Comparison of ENCODE assay signal across 27 mouse cellular contexts in genomic region chr11:78438399-78438930, GRCm38 (mm10). TPM values are rescaled to one million over a fixed set of nuclear protein-coding genes. Genes with fewer than 3 reads are reported as not detected.
"Had no signal": no experiment of that assay in that cellular context is flagged by ENCODE, and none has a peak within 500 bp of the region (broad histone marks: within the 10 kb centered on the region; RNA-seq: fewer than 3 reads in every experiment).

No protein-coding gene starts in this region.

- H3K9ac ChIP-seq: kidney, embryonic 15.5 days; liver, embryonic 13.5 days; lung, embryonic 14.5 days; midbrain, embryonic 12.5 days; midbrain, embryonic 15.5 days; neural tube, embryonic 12.5 days; neural tube, embryonic 15.5 days; stomach, embryonic 15.5 days had no signal

- H3K36me3 ChIP-seq: kidney, embryonic 15.5 days; liver, embryonic 13.5 days; midbrain, embryonic 12.5 days; midbrain, embryonic 15.5 days; neural tube, embryonic 12.5 days; neural tube, embryonic 15.5 days; stomach, embryonic 15.5 days had no signal

- H3K4me3 ChIP-seq: kidney, embryonic 15.5 days; left cerebral cortex, adult 2 months; liver, embryonic 13.5 days; midbrain, embryonic 12.5 days; midbrain, embryonic 15.5 days; neural tube, embryonic 12.5 days; neural tube, embryonic 15.5 days; stomach, embryonic 15.5 days had no signal

- H3K4me1 ChIP-seq: midbrain, embryonic 15.5 days had no signal

- H3K9me3 ChIP-seq: kidney, embryonic 15.5 days; liver, embryonic 13.5 days; midbrain, embryonic 12.5 days; midbrain, embryonic 15.5 days; neural tube, embryonic 12.5 days; neural tube, embryonic 15.5 days; stomach, embryonic 15.5 days had no signal

- H3K27me3 ChIP-seq: kidney, embryonic 15.5 days; midbrain, embryonic 12.5 days; midbrain, embryonic 15.5 days; neural tube, embryonic 12.5 days; neural tube, embryonic 15.5 days; stomach, embryonic 15.5 days had no signal

- H3K4me2 ChIP-seq: kidney, embryonic 15.5 days; liver, embryonic 13.5 days; lung, embryonic 14.5 days; midbrain, embryonic 12.5 days; midbrain, embryonic 15.5 days; neural tube, embryonic 12.5 days; neural tube, embryonic 15.5 days; stomach, embryonic 15.5 days had no signal

- H3K27ac ChIP-seq: kidney, embryonic 15.5 days; left cerebral cortex, adult 2 months; liver, embryonic 13.5 days; macrophage; midbrain, embryonic 12.5 days; midbrain, embryonic 15.5 days; neural tube, embryonic 12.5 days; neural tube, embryonic 15.5 days; stomach, embryonic 15.5 days had no signal

- DNase-seq: kidney, adult 8-10 months; kidney, postnatal 10 days; kidney, postnatal 36 days; layer of hippocampus, postnatal 36 days; liver, embryonic 13.5 days; lung, embryonic 14.5 days; retina, postnatal 1 day; right cerebral cortex, postnatal 25 days; thymus, postnatal 36 days had no signal

- ATAC-seq: lung, postnatal 0 days; midbrain, embryonic 15.5 days had no signal

RNA-seq across cellular contexts. Expression of gene Slc13a2, which starts 16.4 kb away (rescaled TPM):
- total RNA-seq: layer of hippocampus, adult 8-10 months; layer of hippocampus, postnatal 10 days; layer of hippocampus, postnatal 36 days; left cerebral cortex, adult 2 months; left cerebral cortex, postnatal 10 days; left cerebral cortex, postnatal 36 days had no signal
- polyA plus RNA-seq: limb, embryonic 11.5 days; liver, embryonic 13.5 days; lung, embryonic 14.5 days; midbrain, embryonic 12.5 days; midbrain, embryonic 15.5 days; neural tube, embryonic 12.5 days; neural tube, embryonic 15.5 days had no signal

RNA-seq across cellular contexts. Expression of gene Foxn1, which starts 52.1 kb away (rescaled TPM):
- total RNA-seq: layer of hippocampus, postnatal 10 days; layer of hippocampus, postnatal 36 days; left cerebral cortex, adult 2 months; left cerebral cortex, postnatal 10 days; left cerebral cortex, postnatal 36 days; liver, adult 2 months; megakaryocyte, adult 5-6 weeks had no signal
- polyA plus RNA-seq: liver, adult 2 months; liver, embryonic 13.5 days; liver, embryonic 16.5 days; lung, embryonic 14.5 days; lung, postnatal 0 days; macrophage; midbrain, embryonic 12.5 days; midbrain, embryonic 15.5 days; neural tube, embryonic 12.5 days; neural tube, embryonic 15.5 days; spleen, adult 2 months had no signal

RNA-seq across cellular contexts. Expression of gene Sarm1, which starts 59.1 kb away (rescaled TPM):
- total RNA-seq: megakaryocyte, adult 5-6 weeks had no signal
